Mouse (Mus musculus): ENCODE data around the gene Enkd1.

GRCm38 (mm10) chr8:105708675-105709074, 665 bp upstream of the Enkd1 start:
- TF ChIP-seq CTCF (IDR thresholded peaks at IDR 0.05; ENCODE audit: borderline replicate concordance, extremely low read depth, insufficient read depth, insufficient read length) (no peak), POLR2A (IDR thresholded peaks at IDR 0.05; ENCODE audit: borderline replicate concordance, extremely low read depth, insufficient read depth, insufficient read length, poor library complexity, severe bottlenecking) (no peak)

Data from brain, embryonic 14.5 days (tissue).